Mouse (Mus musculus) testis, adult 2 months (tissue): ENCODE measurements around the gene Trp73.

Source experiments
- CTCF ChIP-seq: fragments of 200-500 bp; IDR thresholded peaks from 2 replicates; pipeline ENCODE4 v1.5.1; 2012; ENCODE audit warnings: low read depth, mild to moderate bottlenecking, inconsistent platforms, low read length, moderate library complexity; ENCODE audit not compliant: control insufficient read depth, insufficient read depth, insufficient replicate concordance
- POLR2A ChIP-seq: fragments of 200-500 bp; IDR thresholded peaks from 2 replicates; pipeline ENCODE4 v1.6.1; 2012; ENCODE audit warnings: low read depth, mild to moderate bottlenecking, inconsistent platforms, low read length, moderate library complexity; ENCODE audit not compliant: control insufficient read depth

DNA sequence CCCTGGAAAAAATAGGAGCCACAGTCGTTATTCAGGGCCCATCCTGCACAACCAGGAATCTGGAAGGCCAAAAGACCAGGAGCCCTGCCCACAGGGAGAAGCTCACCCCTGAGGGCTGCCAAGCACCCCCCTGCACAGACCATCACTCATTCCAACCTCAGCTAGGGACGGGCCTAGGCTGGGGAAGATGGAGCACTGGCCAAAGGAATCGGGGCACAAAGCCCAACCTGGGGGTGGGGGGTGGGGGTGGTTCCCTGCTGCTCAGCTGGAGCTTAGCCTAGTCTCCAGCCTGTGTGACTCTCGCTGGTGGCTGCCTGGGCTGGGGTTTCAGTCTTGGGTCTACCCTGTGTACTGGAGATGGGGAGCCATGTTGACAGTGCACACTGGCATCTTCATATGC, 117.2 kb downstream of the Trp73 start:
- TF ChIP-seq POLR2A (no peak), CTCF (no peak)
